Mouse (Mus musculus) midbrain, embryonic 13.5 days (tissue): ENCODE results near the gene Prpf4. TPM values are rescaled to one million over a fixed set of nuclear protein-coding genes. Genes with fewer than 3 reads are reported as not detected.

Experiments used
- ATAC-seq: fragments of 200-750 bp; cut with Nextera tagmentation; 2 replicates; pipeline ENCODE4 v1.8.0; 2017; ENCODE audit warnings: mild to moderate bottlenecking, moderate TSS enrichment, moderate library complexity
- H3K27ac ChIP-seq: fragments of 300-500 bp; sonication (generic); 2 replicates; pipeline ENCODE4 v1.5.1; 2015; ENCODE audit warnings: inconsistent platforms, mild to moderate bottlenecking, moderate library complexity
- H3K27me3 ChIP-seq: fragments of 300-500 bp; sonication (generic); 2 replicates; pipeline ENCODE4 v1.6.1; 2015; ENCODE audit warnings: mild to moderate bottlenecking, inconsistent platforms
- H3K36me3 ChIP-seq: fragments of 300-500 bp; sonication (generic); 2 replicates; pipeline ENCODE4 v1.6.1; 2015; ENCODE audit warnings: mild to moderate bottlenecking, inconsistent platforms
- H3K4me1 ChIP-seq: fragments of 300-500 bp; sonication (generic); replicated peaks from 2 replicates; pipeline ENCODE4 v1.6.1; 2015; ENCODE audit warnings: inconsistent platforms
- H3K4me2 ChIP-seq: fragments of 300-500 bp; sonication (generic); replicated peaks from 2 replicates; pipeline ENCODE4 v1.6.1; 2015; ENCODE audit warnings: moderate library complexity, mild to moderate bottlenecking, inconsistent platforms
- H3K4me3 ChIP-seq: fragments of 300-500 bp; sonication (generic); replicated peaks from 2 replicates; pipeline ENCODE4 v1.5.1; 2015; ENCODE audit warnings: mild to moderate bottlenecking, inconsistent platforms
- H3K9ac ChIP-seq: fragments of 300-500 bp; sonication (generic); replicated peaks from 2 replicates; pipeline ENCODE4 v1.6.1; 2015; ENCODE audit warnings: mild to moderate bottlenecking, inconsistent platforms
- H3K9me3 ChIP-seq: fragments of 300-500 bp; sonication (generic); 2 replicates; pipeline ENCODE4 v1.6.1; 2016; ENCODE audit warnings: mild to moderate bottlenecking, inconsistent platforms
- WGBS: fragments of 180-500 bp; shearing (Covaris S2); methylation state at CpG from one replicate; pipeline ENCODE4 v1.1.7; 2015; 5-methylcytosine and 5-hydroxymethylcytosine counted together
- polyA plus RNA-seq: library from polyadenylated mRNA; unstranded; fragments of >200 nt; fragmentation: Nextera tagmentation; extraction: Ambion mirVana; gene quantifications from 2 replicates; pipeline ENCODE4 v1.2.1, GENCODE M21; 2015

The Prpf4 gene
- polyA plus RNA-seq, 1 experiment from 2014 or later = 18.4 TPM

DNA sequence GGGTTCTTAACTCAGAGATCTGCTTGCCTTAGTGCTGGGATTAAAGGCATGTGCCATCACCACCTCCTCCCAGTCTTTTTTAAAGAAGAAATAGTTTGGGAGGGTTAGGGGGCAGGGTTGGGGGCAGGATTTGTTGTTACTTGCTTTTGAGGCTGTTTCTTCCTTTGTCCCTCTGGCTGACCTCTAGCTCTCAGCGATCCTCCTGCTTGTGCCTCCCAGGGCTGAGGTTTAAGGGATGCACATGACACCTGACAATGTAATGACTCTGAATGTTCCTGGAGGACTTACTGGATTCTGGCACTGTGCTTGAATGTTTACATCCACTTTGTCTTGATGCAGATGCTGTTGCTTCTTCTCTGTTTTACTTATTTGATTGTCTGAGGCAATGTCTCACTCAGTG lies 36.2 kb upstream of the Prpf4 start:
- H3K27me3 ChIP-seq = no peaks in the 10 kb centered on the region
- WGBS = 11% methylated on average over 1 of the region's 1 CpGs
- no peak overlapping the region for H3K4me3 ChIP-seq
- H3K4me2 ChIP-seq = no peak overlapping the region
- no peaks in the 10 kb centered on the region for H3K36me3 ChIP-seq
- no peak overlapping the region for H3K27ac ChIP-seq
- no peak overlapping the region for H3K9ac ChIP-seq
- no peaks in the 10 kb centered on the region for H3K9me3 ChIP-seq
- 0 out of 2 replicates have a peak, but pooled peaks cover 2% of the 10 kb centered on the region for H3K4me1 ChIP-seq
- ATAC-seq = no peak

DNA sequence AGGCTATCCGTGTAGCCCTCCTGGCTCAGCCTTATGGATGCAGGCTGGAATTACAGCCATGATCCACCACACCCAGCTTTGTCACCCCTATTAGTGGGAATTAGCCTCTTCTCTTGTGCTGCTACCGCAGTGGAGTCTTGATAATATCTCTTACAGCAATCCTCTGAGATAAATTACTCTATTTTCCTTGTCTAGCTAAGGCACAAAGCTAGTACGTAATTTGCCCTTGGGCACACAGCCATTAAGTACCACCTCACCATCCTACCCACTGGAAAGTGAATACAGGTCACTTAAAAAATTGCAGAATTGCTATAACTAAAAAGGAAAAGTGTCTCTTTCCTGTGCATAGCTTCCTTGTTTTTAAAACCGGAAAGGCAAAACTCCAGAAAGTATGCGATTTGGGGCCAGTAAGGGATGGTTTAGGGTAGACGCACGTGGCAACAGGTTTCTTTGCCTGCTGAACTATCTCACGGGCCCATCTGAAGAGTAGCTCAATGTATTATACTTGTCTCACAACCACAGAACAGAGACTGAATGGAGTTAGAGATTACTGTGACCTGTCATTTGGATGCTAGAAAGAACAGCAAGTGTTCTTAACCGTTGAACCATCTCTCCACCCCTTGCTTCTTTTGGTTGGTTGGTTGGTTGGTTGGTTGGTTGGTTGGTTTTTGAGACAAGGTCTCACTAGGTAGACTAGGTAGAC lies 35.6 kb upstream of the Prpf4 start:
- 83% methylated on average over 9 of the region's 9 CpGs for WGBS
- Histone ChIP-seq H3K4me3 (no peak overlapping the region), H3K27me3 (no peaks in the 10 kb centered on the region), H3K36me3 (no peaks in the 10 kb centered on the region), H3K4me1 (0 out of 2 replicates have a peak, but pooled peaks cover 2% of the 10 kb centered on the region), H3K27ac (no peak overlapping the region), H3K4me2 (no peak overlapping the region), H3K9ac (no peak overlapping the region), H3K9me3 (no peaks in the 10 kb centered on the region)
- no peak for ATAC-seq

DNA sequence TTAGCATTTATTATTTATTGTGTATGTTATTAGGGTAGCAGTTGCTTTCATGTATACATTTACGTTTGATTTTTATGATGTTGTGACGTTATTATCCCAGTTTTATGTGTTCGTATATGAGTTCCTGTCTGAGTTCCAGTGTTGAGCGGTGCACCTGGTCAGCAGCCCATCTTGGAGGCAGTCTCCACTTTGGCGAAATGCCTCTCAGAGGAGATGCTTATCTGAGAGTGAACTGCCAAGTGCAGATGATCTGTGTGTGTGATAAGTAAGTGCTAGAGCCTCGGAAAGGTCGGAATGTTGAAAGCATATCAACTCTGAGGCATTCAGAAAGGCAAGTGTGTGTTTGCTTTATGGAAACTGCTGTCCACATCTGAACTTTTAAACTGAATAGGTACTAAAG lies 34.9 kb upstream of the Prpf4 start:
- Histone ChIP-seq H3K36me3 (no peaks in the 10 kb centered on the region), H3K27me3 (no peaks in the 10 kb centered on the region), H3K4me1 (peaks cover 5% of the 10 kb centered on the region; the same call in 1 of the 2 replicates), H3K4me3 (no peak overlapping the region), H3K4me2 (no peak overlapping the region), H3K9me3 (no peaks in the 10 kb centered on the region), H3K9ac (no peak overlapping the region), H3K27ac (no peak overlapping the region)
- ATAC-seq = no peak
- WGBS = 93% methylated on average over 7 of the region's 7 CpGs

DNA sequence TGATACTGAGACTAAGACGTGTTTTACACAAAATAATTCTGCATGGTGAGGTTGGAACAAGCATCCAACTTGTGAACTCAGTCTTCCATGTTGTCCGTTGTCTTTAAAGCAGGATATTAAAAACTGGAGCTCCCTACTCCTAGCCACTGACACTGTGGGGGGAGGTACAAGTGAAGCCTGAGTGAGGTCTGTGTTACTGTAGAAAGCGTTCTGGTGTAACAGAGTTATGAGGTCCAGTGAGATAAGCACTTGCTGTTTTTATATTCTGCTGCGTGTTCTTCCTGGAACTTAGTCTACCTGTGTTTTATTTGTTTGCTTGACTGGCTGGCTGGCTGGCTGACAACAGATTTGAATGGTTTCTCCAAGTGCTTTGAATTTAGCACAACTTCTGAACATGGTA lies 34.3 kb upstream of the Prpf4 start:
- H3K27me3 ChIP-seq = no peaks in the 10 kb centered on the region
- H3K27ac ChIP-seq = no peak overlapping the region
- peaks cover 7% of the 10 kb centered on the region; the same call in 1 of the 2 replicates for H3K4me1 ChIP-seq
- 97% methylated on average over 4 of the region's 4 CpGs for WGBS
- H3K9me3 ChIP-seq = no peaks in the 10 kb centered on the region
- no peak overlapping the region for H3K9ac ChIP-seq
- H3K4me2 ChIP-seq = no peak overlapping the region
- no peaks in the 10 kb centered on the region for H3K36me3 ChIP-seq
- no peak overlapping the region for H3K4me3 ChIP-seq
- no peak for ATAC-seq

DNA sequence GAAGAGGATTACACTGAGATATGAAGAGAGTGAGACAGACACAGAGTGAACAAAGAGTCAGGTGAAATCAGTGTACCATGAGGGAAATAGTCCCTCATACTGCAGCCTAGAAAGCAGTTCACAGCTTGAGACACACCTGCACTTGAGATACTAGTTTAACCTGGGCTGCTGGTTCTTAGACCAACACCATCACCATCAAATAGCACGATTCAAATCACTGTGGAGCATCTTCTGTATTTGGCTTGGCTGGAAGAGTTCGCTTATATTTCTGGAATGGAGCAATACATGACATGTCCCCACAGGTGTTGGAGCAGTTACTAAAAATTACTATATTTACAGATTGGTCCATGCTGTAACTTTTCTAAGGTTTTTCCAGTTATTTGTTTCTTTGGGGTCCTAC lies 32.5 kb upstream of the Prpf4 start:
- peaks cover 7% of the 10 kb centered on the region; the same call in 1 of the 2 replicates for H3K4me1 ChIP-seq
- H3K27me3 ChIP-seq = no peaks in the 10 kb centered on the region
- H3K9me3 ChIP-seq = no peaks in the 10 kb centered on the region
- no peak for ATAC-seq
- no peak overlapping the region for H3K4me3 ChIP-seq
- H3K4me2 ChIP-seq = no peak overlapping the region
- no peaks in the 10 kb centered on the region for H3K36me3 ChIP-seq
- WGBS = 94% methylated on average over 2 of the region's 2 CpGs
- H3K27ac ChIP-seq = no peak overlapping the region
- H3K9ac ChIP-seq = no peak overlapping the region

DNA sequence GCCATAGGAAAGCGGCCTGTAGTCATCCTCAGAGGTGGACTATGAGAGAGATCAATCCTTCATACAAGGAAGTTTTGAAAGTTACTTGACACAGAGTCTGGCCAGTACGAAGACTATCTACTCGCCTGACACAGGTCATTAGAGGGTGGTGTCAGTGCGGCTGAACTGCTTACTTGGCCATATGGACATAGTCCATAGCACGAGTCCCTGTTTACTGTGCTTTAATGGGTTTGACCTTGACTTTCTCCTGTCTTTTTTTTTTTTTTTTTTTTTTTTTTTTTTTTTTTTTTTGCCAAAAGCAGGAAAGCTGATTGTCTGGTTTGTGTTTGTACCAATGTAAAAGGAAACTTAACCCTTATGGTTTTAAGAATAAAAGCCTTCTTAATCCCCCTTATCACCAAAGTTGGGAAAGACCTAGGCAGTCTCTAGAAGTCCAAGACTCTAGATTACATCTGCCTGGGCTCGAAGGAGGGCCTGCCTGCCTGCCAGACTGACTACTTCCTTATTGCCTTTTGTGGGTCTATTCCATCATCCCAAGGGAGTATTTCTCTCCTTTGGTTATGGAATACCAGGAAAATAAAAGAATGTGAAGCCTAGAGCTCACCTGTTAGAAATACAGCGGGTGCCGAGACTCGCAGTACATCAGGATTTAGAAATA lies 28.7 kb upstream of the Prpf4 start:
- no peak overlapping the region for H3K4me2 ChIP-seq
- H3K27me3 ChIP-seq = no peaks in the 10 kb centered on the region
- H3K9ac ChIP-seq = no peak overlapping the region
- no peak overlapping the region for H3K4me3 ChIP-seq
- peaks cover 4% of the 10 kb centered on the region; the same call in 1 of the 2 replicates for H3K4me1 ChIP-seq
- H3K36me3 ChIP-seq = peaks cover 6% of the 10 kb centered on the region; the same call in 1 of the 2 replicates
- no peaks in the 10 kb centered on the region for H3K9me3 ChIP-seq
- ATAC-seq = no peak
- WGBS = 97% methylated on average over 9 of the region's 9 CpGs
- H3K27ac ChIP-seq = no peak overlapping the region

DNA sequence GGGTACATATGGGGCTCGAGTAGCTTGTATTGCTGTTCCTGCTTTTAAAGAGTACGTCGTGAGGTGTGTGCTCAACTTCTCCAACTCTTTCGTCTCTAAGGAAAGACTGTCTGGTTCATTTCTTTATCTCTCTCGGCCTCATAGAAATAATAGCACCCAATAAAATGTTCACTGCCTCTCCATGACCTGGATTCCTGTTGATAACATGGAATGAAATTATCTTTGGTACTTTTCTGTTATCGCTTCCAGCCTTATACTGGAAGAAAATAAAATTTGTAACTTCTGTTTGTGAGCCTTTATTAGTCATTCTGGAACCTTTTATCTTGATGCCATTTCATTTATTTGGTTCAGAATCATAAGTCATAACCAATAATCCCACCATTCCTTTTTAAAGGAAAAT lies 25.4 kb upstream of the Prpf4 start:
- Histone ChIP-seq H3K9ac (no peak overlapping the region), H3K4me2 (no peak overlapping the region), H3K27me3 (no peaks in the 10 kb centered on the region), H3K36me3 (peaks cover 24% of the 10 kb centered on the region), H3K27ac (no peak overlapping the region), H3K4me1 (peaks cover 4% of the 10 kb centered on the region; the same call in 1 of the 2 replicates), H3K9me3 (no peaks in the 10 kb centered on the region), H3K4me3 (no peak overlapping the region)
- WGBS = 91% methylated on average over 6 of the region's 6 CpGs
- ATAC-seq = no peak

DNA sequence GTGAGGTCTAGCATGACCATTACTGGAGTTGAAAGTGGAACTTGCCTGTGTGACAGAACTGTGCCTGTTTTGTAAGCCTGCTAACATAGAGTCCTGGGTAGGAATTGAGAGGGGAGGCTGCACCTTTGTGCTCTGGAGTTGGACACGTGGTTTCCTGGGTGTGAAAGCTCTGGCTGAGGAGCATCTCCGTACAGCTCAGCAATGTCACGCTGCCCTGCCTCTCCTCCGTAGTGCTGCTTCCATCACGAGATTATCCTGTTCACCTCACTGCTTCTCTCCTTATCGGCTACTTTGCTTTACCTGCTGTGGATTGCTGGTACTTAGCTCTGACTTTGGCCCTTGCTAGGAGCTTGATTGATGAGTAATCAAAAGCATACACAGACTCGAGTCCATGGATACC lies 24.8 kb upstream of the Prpf4 start:
- no peak overlapping the region for H3K27ac ChIP-seq
- H3K27me3 ChIP-seq = no peaks in the 10 kb centered on the region
- H3K9me3 ChIP-seq = no peaks in the 10 kb centered on the region
- no peak overlapping the region for H3K4me3 ChIP-seq
- peaks cover 30% of the 10 kb centered on the region for H3K36me3 ChIP-seq
- H3K4me2 ChIP-seq = no peak overlapping the region
- H3K4me1 ChIP-seq = peaks cover 1% of the 10 kb centered on the region; the same call in 1 of the 2 replicates
- 92% methylated on average over 7 of the region's 7 CpGs for WGBS
- no peak overlapping the region for H3K9ac ChIP-seq
- no peak for ATAC-seq

DNA sequence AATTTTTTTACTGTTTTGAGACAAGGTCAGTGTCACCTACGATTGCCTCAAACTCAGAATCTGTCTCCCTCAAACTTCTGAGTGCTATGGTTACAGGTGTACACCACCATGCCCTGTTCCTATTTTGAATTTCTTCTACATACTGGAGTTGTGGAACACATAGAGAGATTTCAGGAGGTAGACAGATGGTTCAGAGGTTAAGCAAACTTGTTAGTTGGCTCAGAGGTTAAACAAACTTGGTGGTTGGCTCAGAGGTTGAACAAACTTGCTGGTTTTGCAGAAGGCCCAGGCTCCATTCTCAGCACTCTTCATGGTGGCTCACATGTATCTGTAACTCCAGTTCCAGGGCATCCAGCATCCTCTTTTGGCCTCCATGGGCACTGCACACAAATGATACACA lies 24.4 kb upstream of the Prpf4 start:
- Histone ChIP-seq H3K4me2 (no peak overlapping the region), H3K27ac (no peak overlapping the region), H3K4me3 (no peak overlapping the region), H3K36me3 (peaks cover 34% of the 10 kb centered on the region), H3K9me3 (no peaks in the 10 kb centered on the region), H3K27me3 (no peaks in the 10 kb centered on the region), H3K4me1 (no peaks in the 10 kb centered on the region), H3K9ac (no peak overlapping the region)
- 95% methylated on average over 1 of the region's 1 CpGs for WGBS
- ATAC-seq = no peak

DNA sequence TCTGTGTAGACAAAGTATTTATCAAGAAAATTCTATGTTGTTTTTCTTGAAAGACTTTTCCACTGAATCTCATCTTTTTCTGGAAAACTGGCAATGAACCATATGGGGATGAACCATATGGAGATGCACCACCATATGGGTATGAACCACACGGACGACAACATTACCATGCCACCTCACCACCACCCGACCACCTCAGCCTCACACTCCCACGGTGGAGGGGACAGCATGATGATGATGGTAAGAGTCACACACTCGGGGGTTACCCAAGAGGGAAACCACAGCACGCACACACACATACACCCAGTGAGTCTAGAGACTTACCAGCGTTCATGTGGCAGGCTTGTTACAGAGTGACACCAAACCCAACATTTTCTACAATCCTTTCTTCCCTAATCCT lies 23.2 kb upstream of the Prpf4 start:
- Histone ChIP-seq H3K9me3 (no peaks in the 10 kb centered on the region), H3K4me2 (no peak overlapping the region), H3K9ac (no peak overlapping the region), H3K36me3 (peaks cover 47% of the 10 kb centered on the region), H3K27ac (no peak overlapping the region), H3K4me1 (no peaks in the 10 kb centered on the region), H3K27me3 (no peaks in the 10 kb centered on the region), H3K4me3 (no peak overlapping the region)
- ATAC-seq = no peak
- 90% methylated on average over 7 of the region's 7 CpGs for WGBS

DNA sequence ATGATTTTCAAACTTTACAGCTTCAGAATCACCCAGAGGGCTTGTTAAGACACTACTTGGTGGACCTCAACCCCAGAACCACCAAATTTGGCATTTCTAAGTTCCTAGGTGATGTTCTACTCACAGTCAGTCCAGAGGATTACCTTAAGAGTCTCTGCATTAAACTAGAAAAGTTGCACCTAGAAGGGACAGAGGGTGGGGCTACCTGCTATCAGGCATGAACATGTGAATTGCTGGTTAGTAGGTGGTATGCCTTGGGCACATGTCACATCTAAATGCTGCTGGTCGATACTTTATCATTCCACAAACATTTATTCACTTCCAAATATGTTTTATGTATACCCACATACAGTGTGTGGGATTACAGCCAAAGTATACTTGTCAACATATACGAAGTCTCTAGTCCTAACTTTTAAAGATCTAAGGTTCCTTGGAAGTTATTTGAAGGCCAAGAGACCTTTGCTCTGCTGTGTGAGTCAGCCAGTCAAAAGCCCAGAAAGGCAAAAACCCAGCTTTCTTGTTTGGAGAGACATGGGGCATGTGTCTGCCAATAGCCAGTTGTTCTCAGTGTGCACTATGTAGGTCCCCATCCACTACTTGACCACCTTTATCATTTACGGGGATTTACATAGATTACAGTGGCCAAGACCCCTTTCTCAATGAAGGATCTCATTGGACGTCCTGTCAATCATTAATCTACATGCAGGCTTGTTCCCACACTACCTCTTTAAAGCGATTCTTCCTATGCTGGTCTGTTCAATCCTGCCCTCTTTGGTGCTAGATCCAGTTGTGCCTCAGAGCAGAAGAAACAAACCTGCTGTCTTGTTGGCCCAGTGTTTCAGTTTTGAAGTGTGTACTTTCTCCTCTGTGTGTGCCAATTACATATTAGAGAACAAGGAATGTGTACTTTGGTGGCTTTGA lies 18.7 kb upstream of the Prpf4 start:
- no peaks in the 10 kb centered on the region for H3K4me1 ChIP-seq
- no peaks in the 10 kb centered on the region for H3K9me3 ChIP-seq
- H3K4me3 ChIP-seq = no peak overlapping the region
- ATAC-seq = no peak
- 87% methylated on average over 5 of the region's 5 CpGs for WGBS
- no peaks in the 10 kb centered on the region for H3K27me3 ChIP-seq
- H3K27ac ChIP-seq = no peak overlapping the region
- no peak overlapping the region for H3K9ac ChIP-seq
- peaks cover 69% of the 10 kb centered on the region for H3K36me3 ChIP-seq
- H3K4me2 ChIP-seq = no peak overlapping the region

DNA sequence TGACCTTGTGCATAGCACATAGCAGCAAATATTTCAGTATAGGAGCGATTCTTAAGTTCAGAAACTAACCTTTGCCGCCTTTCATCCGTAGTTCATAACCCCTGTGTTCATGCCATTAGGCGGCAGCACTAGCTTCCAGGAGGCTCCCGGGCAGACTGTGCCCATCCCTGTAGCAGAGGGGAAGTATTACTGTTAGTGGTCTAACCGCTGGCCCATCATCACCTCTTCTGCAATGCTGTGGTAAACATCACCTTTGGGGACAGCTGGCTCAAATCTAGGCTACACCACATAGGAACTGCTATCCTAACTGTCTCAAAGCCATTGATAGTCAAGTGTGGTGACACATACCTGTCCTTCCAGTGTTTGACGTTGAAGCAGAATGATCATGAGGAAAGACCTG lies 16.7 kb upstream of the Prpf4 start:
- Histone ChIP-seq H3K9me3 (no peaks in the 10 kb centered on the region), H3K36me3 (peaks cover 78% of the 10 kb centered on the region), H3K9ac (no peak overlapping the region), H3K4me1 (no peaks in the 10 kb centered on the region), H3K27me3 (no peaks in the 10 kb centered on the region), H3K4me2 (no peak overlapping the region), H3K4me3 (no peak overlapping the region), H3K27ac (no peak overlapping the region)
- 91% methylated on average over 7 of the region's 7 CpGs for WGBS
- ATAC-seq = no peak
